Comparison of ENCODE assay signal across 8 mouse cellular contexts in genomic region chr2:122377215-122377674, GRCm38 (mm10). TPM values are rescaled to one million over a fixed set of nuclear protein-coding genes. Genes with fewer than 3 reads are reported as not detected.
DNase-seq lines count a peak whose midpoint lies in the region; ATAC-seq and TF ChIP-seq lines count a peak whose summit lies in the region.

No protein-coding gene starts in this region.

- peak overlapping the region; percentile 46 to 92 for H3K4me3 ChIP-seq in MEL (ENCODE audit: control insufficient read depth in 1 of 2, insufficient read depth in 1 of 2, low read depth in 2 of 2, low read length in 2 of 2)
- H3K4me3 ChIP-seq in cerebellum, adult 2 months (replicated peaks; ENCODE audit: insufficient read depth, low read depth, low read length): peak overlapping the region; percentile 86
- peak overlapping the region; percentile 70 for H3K4me3 ChIP-seq in hindbrain, embryonic 10.5 days
- peak overlapping the region; percentile 65 for H3K4me3 ChIP-seq in lung, postnatal 0 days (ENCODE audit: low read depth, low read length)

- peak overlapping the region; percentile 75 for H3K9ac ChIP-seq in MEL (ENCODE audit: control insufficient read depth, low read depth, low read length, poor library complexity, severe bottlenecking)
- peak overlapping the region; percentile 59 for H3K9ac ChIP-seq in lung, postnatal 0 days (replicated peaks; ENCODE audit: low read depth)

- H3K27ac ChIP-seq in MEL (ENCODE audit: control insufficient read depth, low read depth, low read length): peak overlapping the region; percentile 71
- peak overlapping the region; percentile 81; the same call in 1 of the 2 replicates for H3K27ac ChIP-seq in cerebellum, adult 2 months (ENCODE audit: insufficient read depth, low read length)
- H3K27ac ChIP-seq in hindbrain, embryonic 10.5 days: peak overlapping the region; percentile 93
- peak overlapping the region; percentile 90 for H3K27ac ChIP-seq in lung, postnatal 0 days (ENCODE audit: low read length)

- peak overlapping the region; percentile 42 for H3K4me2 ChIP-seq in lung, postnatal 0 days (replicated peaks; ENCODE audit: low read depth, low read length)

- no peak for TF ChIP-seq EP300 in MEL (IDR thresholded peaks at IDR 0.05; ENCODE audit: low read depth in 1 of 2, low read length in 2 of 2)
- TF ChIP-seq EP300 in lung, postnatal 0 days (IDR thresholded peaks at IDR 0.05): no peak; the same call in 1 of the 2 replicates

- H3K9me3 ChIP-seq in MEL (replicated peaks; ENCODE audit: insufficient read depth, low read length): no peaks in the 10 kb centered on the region
- no peaks in the 10 kb centered on the region for H3K9me3 ChIP-seq in hindbrain, embryonic 10.5 days
- no peaks in the 10 kb centered on the region for H3K9me3 ChIP-seq in lung, postnatal 0 days (ENCODE audit: low read length)

- 2% methylated on average over 28 of the region's 28 CpGs for WGBS in cerebellum, adult 2 months
- under 1% methylated on average over 28 of the region's 28 CpGs for WGBS in hindbrain, embryonic 10.5 days
- WGBS in lung, postnatal 0 days: under 1% methylated on average over 28 of the region's 28 CpGs

- H3K27me3 ChIP-seq in MEL (ENCODE audit: control insufficient read depth in 1 of 2, insufficient read depth in 2 of 2, low read length in 2 of 2): no peaks in the 10 kb centered on the region
- H3K27me3 ChIP-seq in cerebellum, adult 2 months (ENCODE audit: control insufficient read depth, insufficient read depth, low read length): no peaks in the 10 kb centered on the region
- H3K27me3 ChIP-seq in hindbrain, embryonic 10.5 days (ENCODE audit: insufficient read depth, poor library complexity, severe bottlenecking): peaks cover 1% of the 10 kb centered on the region; the same call in 1 of the 2 replicates
- H3K27me3 ChIP-seq in lung, postnatal 0 days (replicated peaks; ENCODE audit: insufficient read depth, low read length): no peaks in the 10 kb centered on the region

- H3K4me1 ChIP-seq in MEL (ENCODE audit: control insufficient read depth in 1 of 2, insufficient read depth in 2 of 2, low read length in 2 of 2): peaks cover 0 to 18% of the 10 kb centered on the region in 2 experiments; a peak in 2 of 4 replicates
- peaks cover 6% of the 10 kb centered on the region; the same call in 1 of the 2 replicates for H3K4me1 ChIP-seq in cerebellum, adult 2 months (ENCODE audit: control insufficient read depth, insufficient read depth, low read length)
- peaks cover 11% of the 10 kb centered on the region for H3K4me1 ChIP-seq in hindbrain, embryonic 10.5 days (replicated peaks)
- H3K4me1 ChIP-seq in lung, postnatal 0 days (ENCODE audit: insufficient read depth, low read depth, low read length): no peaks in the 10 kb centered on the region

- H3K36me3 ChIP-seq in MEL (ENCODE audit: control insufficient read depth in 1 of 2, insufficient read depth in 2 of 2, low read length in 2 of 2): peaks cover 0 to 2% of the 10 kb centered on the region in 2 experiments; a peak in 1 of 4 replicates
- no peaks in the 10 kb centered on the region for H3K36me3 ChIP-seq in hindbrain, embryonic 10.5 days
- H3K36me3 ChIP-seq in lung, postnatal 0 days (ENCODE audit: insufficient read depth, low read length): no peaks in the 10 kb centered on the region

- no peaks in the 10 kb centered on the region; the same call in 1 of the 2 replicates for H3K79me2 ChIP-seq in MEL (ENCODE audit: control insufficient read depth, insufficient read depth, low read length, poor library complexity)

- TF ChIP-seq RAD21 in MEL (IDR thresholded peaks at IDR 0.05; ENCODE audit: low read depth, low read length): no peak

- peak; percentile 86 for ATAC-seq in lung, postnatal 0 days

- DNase-seq in MEL (ENCODE audit: low read depth, low spot score): peak; percentile 95
- peak; percentile 95 to 99 for DNase-seq in cerebellum, adult 2 months
- peak; percentile 97 for DNase-seq in forelimb bud, embryonic 11.5 days (ENCODE audit: low read depth, low spot score)
- peak; percentile 96 for DNase-seq in hindbrain, embryonic 10.5 days (ENCODE audit: low spot score)
- DNase-seq in layer of hippocampus, adult 9-11 months: peak; percentile 98
- peak; percentile 97 for DNase-seq in lung, postnatal 0 days (ENCODE audit: low spot score)
- peak; percentile 98 for DNase-seq in ovary, postnatal 14 days (ENCODE audit: low spot score)
- DNase-seq in thymus, postnatal 14 days: peak; percentile 98

- TF ChIP-seq POLR2A in MEL (IDR thresholded peaks at IDR 0.05; ENCODE audit: control insufficient read depth in 1 of 2, insufficient read depth in 1 of 2, low read depth in 1 of 2, low read length in 2 of 2, poor library complexity in 1 of 2): peak in 1 of 2 experiments; percentile 68; a peak in 2 of 4 replicates
- peak; percentile 93; the same call in 1 of the 2 replicates for TF ChIP-seq POLR2A in cerebellum, adult 2 months (IDR thresholded peaks at IDR 0.05; ENCODE audit: borderline replicate concordance, insufficient read depth, low read length)

- TF ChIP-seq CTCF in MEL (IDR thresholded peaks at IDR 0.05 in 2 of 3, conservative IDR thresholded peaks at IDR 0.05 in 1 of 3; ENCODE audit: control insufficient read depth in 1 of 3, insufficient read depth in 1 of 3, low read depth in 2 of 3, low read length in 3 of 3, poor library complexity in 1 of 3, severe bottlenecking in 1 of 3): no peak
- TF ChIP-seq CTCF in cerebellum, adult 2 months (IDR thresholded peaks at IDR 0.05; ENCODE audit: borderline replicate concordance, insufficient read depth, low read depth, low read length): no peak
- TF ChIP-seq CTCF in lung, postnatal 0 days (IDR thresholded peaks at IDR 0.05): no peak

TF ChIP-seq in MEL, 35 proteins besides CTCF, POLR2A, EP300 and RAD21:
- peak; percentile 98 for TF ChIP-seq TBP (IDR thresholded peaks at IDR 0.05; ENCODE audit: low read depth, low read length)
- no peak for TF ChIP-seq MEF2A (IDR thresholded peaks at IDR 0.05; ENCODE audit: extremely low read depth, insufficient replicate concordance, low read depth, low read length, poor library complexity, severe bottlenecking)
- peak; percentile 80 for TF ChIP-seq NRF1 (IDR thresholded peaks at IDR 0.05; ENCODE audit: insufficient read depth, low read depth, low read length, poor library complexity, severe bottlenecking)
- peak; percentile 95 for TF ChIP-seq MAFK (IDR thresholded peaks at IDR 0.05; ENCODE audit: borderline replicate concordance, low read depth, low read length)
- TF ChIP-seq HCFC1 (IDR thresholded peaks at IDR 0.05; ENCODE audit: low read depth, low read length): peak; percentile 63
- no peak for TF ChIP-seq GATA1 (IDR thresholded peaks at IDR 0.05; ENCODE audit: low read depth, low read length)
- no peak for TF ChIP-seq RCOR1 (IDR thresholded peaks at IDR 0.05; ENCODE audit: low read depth, low read length)
- peak; percentile 66; the same call in 1 of the 2 replicates for TF ChIP-seq ELF1 (IDR thresholded peaks at IDR 0.05; ENCODE audit: low read depth, low read length)

RNA-seq across cellular contexts. Expression of gene Shf, which starts 8.3 kb away (rescaled TPM):
- total RNA-seq in MEL (2012; rRNA removed): 3.6 and 4.3 TPM in 2 replicates
- 1 to 10 TPM in 1 of 2 experiments, not detected in 1; 9.7 TPM for polyA plus RNA-seq in MEL (2012; ENCODE audit: insufficient read depth in 1 of 2, insufficient read length in 2 of 2, low read depth in 1 of 2, low replicate concordance in 2 of 2, missing spikeins in 1 of 2)
- 344 and 410 TPM in 2 replicates for polyA plus RNA-seq in cerebellum, adult 2 months (2012; rRNA removed)
- polyA plus RNA-seq in hindbrain, embryonic 10.5 days (2016; fragmentation: Nextera tagmentation; extraction: Ambion mirVana): 8.8 and 9.6 TPM in 2 replicates
- 1.8 and 2.5 TPM in 2 replicates for polyA plus RNA-seq in lung, postnatal 0 days (2015; fragmentation: Nextera tagmentation; extraction: Ambion mirVana)

RNA-seq across cellular contexts. Expression of gene Slc28a2, which starts 49.0 kb away (rescaled TPM):
- 1.3 and 1.7 TPM in 2 replicates for total RNA-seq in MEL (2012; rRNA removed)
- 1 to 10 TPM in 1 of 2 experiments, not detected in 1; 2.6 TPM for polyA plus RNA-seq in MEL (2012; ENCODE audit: insufficient read depth in 1 of 2, insufficient read length in 2 of 2, low read depth in 1 of 2, low replicate concordance in 2 of 2, missing spikeins in 1 of 2)
- polyA plus RNA-seq in cerebellum, adult 2 months (2012; rRNA removed): 0.10 and 0.43 TPM in 2 replicates
- polyA plus RNA-seq in hindbrain, embryonic 10.5 days (2016; fragmentation: Nextera tagmentation; extraction: Ambion mirVana): not detected in 2 replicates
- polyA plus RNA-seq in lung, postnatal 0 days (2015; fragmentation: Nextera tagmentation; extraction: Ambion mirVana): 0.10 and 0.17 TPM in 2 replicates

Comparison
In these comparisons a context has a peak if more than half of its experiments do, and no peak if none do; other contexts are left out.
1. Peak in every context shown above with its lines: DNase-seq, ATAC-seq, H3K4me3 ChIP-seq and H3K27ac ChIP-seq.
2. RNA of gene Shf, which starts 8.3 kb away (polyA plus RNA-seq): 344 to 410 TPM in cerebellum, adult 2 months; 9.7 TPM in MEL, 8.8 to 9.6 TPM in hindbrain, embryonic 10.5 days and 1.8 to 2.5 TPM in lung, postnatal 0 days; every median in the first group is over 10 times any median in the second.